Mouse (Mus musculus) midbrain, embryonic 15.5 days (tissue): ENCODE measurements around the gene Stradb. TPM values are rescaled to one million over a fixed set of nuclear protein-coding genes. Genes with fewer than 3 reads are reported as not detected.
A peak's percentile ranks its signal among the peaks of the same experiment; 100 is the strongest.

Source experiments
- ATAC-seq: fragments of 200-750 bp; cut with Nextera tagmentation; replicated peaks from 2 replicates; pipeline ENCODE4 v1.8.0; 2017; ENCODE audit warnings: moderate TSS enrichment
- H3K27ac ChIP-seq: fragments of 300-500 bp; sonication (generic); 2 replicates; pipeline ENCODE4 v1.5.1; 2015; ENCODE audit warnings: mild to moderate bottlenecking, inconsistent platforms
- H3K27me3 ChIP-seq: fragments of 300-500 bp; sonication (generic); replicated peaks from 2 replicates; pipeline ENCODE4 v1.6.1; 2015; ENCODE audit warnings: inconsistent platforms
- H3K36me3 ChIP-seq: fragments of 300-500 bp; sonication (generic); replicated peaks from 2 replicates; pipeline ENCODE4 v1.6.1; 2015; ENCODE audit warnings: inconsistent platforms
- H3K4me1 ChIP-seq: fragments of 300-500 bp; sonication (generic); 2 replicates; pipeline ENCODE4 v1.6.1; 2015; ENCODE audit warnings: inconsistent platforms
- H3K4me2 ChIP-seq: fragments of 300-500 bp; sonication (generic); 2 replicates; pipeline ENCODE4 v1.6.1; 2015; ENCODE audit warnings: inconsistent platforms, mild to moderate bottlenecking, moderate library complexity
- H3K4me3 ChIP-seq: fragments of 300-500 bp; sonication (generic); 2 replicates; pipeline ENCODE4 v1.5.1; 2015; ENCODE audit warnings: mild to moderate bottlenecking, inconsistent platforms
- H3K9ac ChIP-seq: fragments of 300-500 bp; sonication (generic); 2 replicates; pipeline ENCODE4 v1.6.1; 2015; ENCODE audit warnings: mild to moderate bottlenecking, inconsistent platforms
- H3K9me3 ChIP-seq: fragments of 300-500 bp; sonication (generic); 2 replicates; pipeline ENCODE4 v1.6.1; 2016; ENCODE audit warnings: inconsistent platforms
- WGBS: fragments of 180-500 bp; shearing (Covaris S2); methylation state at CpG from one replicate; pipeline ENCODE4 v1.1.7; 2015; ENCODE audit warnings: mixed read lengths; 5-methylcytosine and 5-hydroxymethylcytosine counted together
- polyA plus RNA-seq: library from polyadenylated mRNA; unstranded; fragments of >200 nt; fragmentation: Nextera tagmentation; extraction: Ambion mirVana; gene quantifications from 2 replicates; pipeline ENCODE4 v1.2.1, GENCODE M21; 2015

Gene Stradb
- polyA plus RNA-seq, 1 experiment from 2014 or later, result 117 TPM

DNA sequence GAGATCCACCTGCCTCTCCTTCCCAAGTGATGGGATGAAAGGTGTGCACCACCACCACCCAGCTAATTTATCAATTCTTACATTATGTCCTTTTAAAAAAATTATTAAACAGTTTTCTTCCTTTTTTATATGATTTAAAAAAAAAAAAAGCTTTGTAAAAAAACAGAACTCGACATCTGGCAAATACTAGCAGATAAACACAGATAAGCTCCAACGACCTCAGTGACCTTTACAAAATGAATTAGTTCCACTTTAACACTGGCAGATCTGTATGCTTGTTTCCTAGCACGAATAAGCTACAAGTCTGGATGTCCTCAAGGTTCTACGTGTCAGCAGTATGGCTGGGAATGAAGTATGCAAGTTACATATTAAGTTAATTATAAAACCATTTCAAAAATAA is 5.8 kb upstream of the Stradb start:
- Histone ChIP-seq H3K9me3 (no peaks in the 10 kb centered on the region), H3K4me3 (no peak overlapping the region), H3K4me2 (no peak overlapping the region), H3K4me1 (peaks cover 36% of the 10 kb centered on the region), H3K27me3 (no peaks in the 10 kb centered on the region), H3K9ac (no peak overlapping the region), H3K36me3 (no peaks in the 10 kb centered on the region), H3K27ac (no peak overlapping the region)
- WGBS, result 31% methylated on average over 4 of the region's 4 CpGs
- no peak for ATAC-seq

- no peak overlapping the region for H3K27ac ChIP-seq
- H3K9me3 ChIP-seq, result no peaks in the 10 kb centered on the region
- 67% methylated on average over 5 of the region's 5 CpGs for WGBS
- H3K27me3 ChIP-seq, result no peaks in the 10 kb centered on the region
- no peak overlapping the region for H3K4me3 ChIP-seq
- H3K4me2 ChIP-seq, result no peak overlapping the region
- H3K4me1 ChIP-seq, result peaks cover 47% of the 10 kb centered on the region
- no peak overlapping the region for H3K9ac ChIP-seq
- ATAC-seq, result no peak
- no peaks in the 10 kb centered on the region for H3K36me3 ChIP-seq
Observed at GRCm38 (mm10) chr1:58970054-58970453, 3.3 kb upstream of the Stradb start.

DNA sequence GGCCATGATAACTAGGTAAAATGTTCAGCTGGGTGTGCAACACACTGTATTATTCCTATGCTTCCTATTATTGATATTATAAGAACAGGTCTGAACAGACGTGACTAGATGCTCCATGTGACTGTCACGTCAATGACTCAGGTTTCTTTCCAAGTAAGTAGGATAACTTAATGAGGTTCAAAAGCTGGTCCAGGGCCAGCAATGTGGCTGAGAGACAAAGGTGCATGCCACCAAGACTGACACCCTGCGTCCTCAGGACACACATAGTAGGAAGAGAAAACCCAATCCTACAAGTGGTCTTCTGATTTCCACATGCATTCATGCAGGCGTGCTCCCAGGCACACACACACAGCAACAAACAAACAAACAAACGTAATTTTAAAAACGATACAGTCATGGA is 2.2 kb upstream of the Stradb start:
- Histone ChIP-seq H3K36me3 (no peaks in the 10 kb centered on the region), H3K4me1 (peaks cover 50% of the 10 kb centered on the region), H3K27me3 (no peaks in the 10 kb centered on the region), H3K4me3 (no peak overlapping the region), H3K4me2 (peak overlapping the region; percentile 57; the same call in 1 of the 2 replicates), H3K27ac (no peak overlapping the region), H3K9me3 (no peaks in the 10 kb centered on the region), H3K9ac (no peak overlapping the region)
- ATAC-seq, result no peak
- WGBS, result 88% methylated on average over 6 of the region's 6 CpGs

GRCm38 (mm10) chr1:58972851-58973365 is 414 bp upstream of the Stradb start:
- H3K4me3 ChIP-seq, result peak overlapping the region; percentile 98
- no peaks in the 10 kb centered on the region for H3K9me3 ChIP-seq
- peak; percentile 56; the same call in 1 of the 2 replicates for ATAC-seq
- H3K9ac ChIP-seq, result peak overlapping the region; percentile 96
- no peaks in the 10 kb centered on the region for H3K27me3 ChIP-seq
- peak overlapping the region; percentile 88 for H3K27ac ChIP-seq
- H3K36me3 ChIP-seq, result 0 out of 2 replicates have a peak, but pooled peaks cover 3% of the 10 kb centered on the region
- WGBS, result under 1% methylated on average over 28 of the region's 28 CpGs
- peak overlapping the region; percentile 57 for H3K4me2 ChIP-seq
- H3K4me1 ChIP-seq, result peaks cover 50% of the 10 kb centered on the region

DNA sequence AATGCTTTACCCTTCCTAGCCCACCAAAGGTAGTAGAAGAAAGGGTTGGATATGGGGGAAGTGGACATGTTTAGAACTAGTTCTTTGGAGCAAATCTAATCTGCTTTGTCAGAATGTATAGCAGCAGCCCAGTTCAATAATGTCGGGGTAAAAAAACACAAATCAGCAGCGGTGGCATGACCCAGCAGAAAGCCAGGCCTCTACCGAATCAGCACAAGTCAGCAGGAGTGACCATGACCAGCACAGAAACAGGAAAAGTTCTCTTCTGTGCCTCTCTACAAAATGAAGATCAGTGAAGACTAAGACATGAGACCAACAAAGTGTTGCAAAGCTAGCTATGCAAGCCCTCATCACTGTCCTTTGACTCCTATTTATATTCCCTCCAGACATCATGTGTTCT is 9.0 kb downstream of the Stradb start:
- no peaks in the 10 kb centered on the region for H3K27me3 ChIP-seq
- no peaks in the 10 kb centered on the region for H3K9me3 ChIP-seq
- H3K4me2 ChIP-seq, result no peak overlapping the region
- 86% methylated on average over 3 of the region's 3 CpGs for WGBS
- peaks cover 40% of the 10 kb centered on the region for H3K36me3 ChIP-seq
- H3K27ac ChIP-seq, result no peak overlapping the region
- H3K4me3 ChIP-seq, result no peak overlapping the region
- no peaks in the 10 kb centered on the region for H3K4me1 ChIP-seq
- no peak overlapping the region for H3K9ac ChIP-seq
- ATAC-seq, result no peak

- Histone ChIP-seq H3K27me3 (no peaks in the 10 kb centered on the region), H3K4me3 (no peak overlapping the region), H3K4me2 (no peak overlapping the region), H3K4me1 (no peaks in the 10 kb centered on the region), H3K36me3 (peaks cover 36% of the 10 kb centered on the region), H3K9me3 (no peaks in the 10 kb centered on the region), H3K27ac (no peak overlapping the region), H3K9ac (no peak overlapping the region)
- WGBS, result 88% methylated on average over 5 of the region's 5 CpGs
- ATAC-seq, result no peak
Observed at GRCm38 (mm10) chr1:58984586-58984985, 11.3 kb downstream of the Stradb start.

- H3K9me3 ChIP-seq, result no peaks in the 10 kb centered on the region
- 90% methylated on average over 7 of the region's 7 CpGs for WGBS
- no peak overlapping the region for H3K4me3 ChIP-seq
- H3K4me1 ChIP-seq, result no peaks in the 10 kb centered on the region
- H3K4me2 ChIP-seq, result no peak overlapping the region
- no peak overlapping the region for H3K9ac ChIP-seq
- no peak for ATAC-seq
- no peak overlapping the region for H3K27ac ChIP-seq
- peaks cover 35% of the 10 kb centered on the region; the same call in 1 of the 2 replicates for H3K36me3 ChIP-seq
- no peaks in the 10 kb centered on the region for H3K27me3 ChIP-seq
Observed at GRCm38 (mm10) chr1:58993144-58993543, 19.8 kb downstream of the Stradb start.

DNA sequence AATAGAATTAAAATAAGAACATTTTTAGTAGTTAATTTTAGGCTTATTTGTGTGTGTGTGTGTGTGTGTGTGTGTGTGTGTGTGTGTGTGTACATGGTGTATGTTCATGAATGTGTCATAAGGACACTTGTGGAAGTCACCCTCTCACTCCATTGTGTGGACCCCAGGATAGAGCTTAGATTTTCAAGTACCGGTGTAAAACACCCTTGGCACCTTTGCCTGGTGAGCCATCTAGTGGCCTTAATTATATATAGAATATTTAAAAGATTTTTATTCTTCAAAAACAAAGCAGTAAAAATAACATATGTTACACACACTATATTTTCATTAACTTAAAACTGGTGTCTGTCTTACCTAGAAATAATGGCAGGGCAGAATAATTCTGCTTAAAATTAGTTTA is 20.4 kb downstream of the Stradb start:
- Histone ChIP-seq H3K9ac (no peak overlapping the region), H3K27me3 (no peaks in the 10 kb centered on the region), H3K4me1 (no peaks in the 10 kb centered on the region), H3K4me2 (no peak overlapping the region), H3K27ac (no peak overlapping the region), H3K36me3 (peaks cover 35% of the 10 kb centered on the region; the same call in 1 of the 2 replicates), H3K9me3 (no peaks in the 10 kb centered on the region), H3K4me3 (no peak overlapping the region)
- WGBS, result 10% methylated on average over 1 of the region's 1 CpGs
- 0 out of 2 replicates have a peak, but pooled peaks have one; percentile 50 for ATAC-seq

GRCm38 (mm10) chr1:58995313-58995712 is 22.0 kb downstream of the Stradb start:
- H3K27me3 ChIP-seq, result no peaks in the 10 kb centered on the region
- no peak overlapping the region for H3K27ac ChIP-seq
- H3K4me2 ChIP-seq, result no peak overlapping the region
- peaks cover 32% of the 10 kb centered on the region; the same call in 1 of the 2 replicates for H3K36me3 ChIP-seq
- no peak overlapping the region for H3K9ac ChIP-seq
- 94% methylated on average over 5 of the region's 5 CpGs for WGBS
- no peak overlapping the region for H3K4me3 ChIP-seq
- no peaks in the 10 kb centered on the region for H3K9me3 ChIP-seq
- H3K4me1 ChIP-seq, result no peaks in the 10 kb centered on the region
- ATAC-seq, result no peak

DNA sequence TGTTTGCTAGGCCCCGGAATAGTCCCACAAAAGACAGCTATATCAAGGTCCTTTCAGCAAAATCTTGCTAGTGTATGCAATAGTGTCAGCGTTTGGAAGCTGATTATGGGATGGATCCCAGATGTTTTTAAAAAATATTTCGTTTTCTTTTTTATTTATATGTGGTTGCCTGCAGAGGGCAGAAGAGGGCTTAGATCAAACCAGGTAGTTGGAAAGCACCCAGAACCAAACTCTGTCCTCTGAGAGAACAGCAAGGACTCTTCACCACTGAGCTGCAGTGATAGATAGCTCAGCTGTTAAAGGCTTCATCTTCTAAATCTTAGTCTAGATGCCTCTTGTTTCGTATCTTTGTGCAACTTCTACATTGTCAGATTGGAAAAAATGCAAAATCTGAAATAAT is 35.9 kb downstream of the Stradb start:
- H3K27ac ChIP-seq, result no peak overlapping the region
- no peaks in the 10 kb centered on the region for H3K9me3 ChIP-seq
- WGBS, result 46% methylated on average over 4 of the region's 4 CpGs
- no peaks in the 10 kb centered on the region for H3K4me1 ChIP-seq
- ATAC-seq, result no peak
- H3K4me3 ChIP-seq, result no peak overlapping the region
- no peak overlapping the region for H3K9ac ChIP-seq
- no peak overlapping the region for H3K4me2 ChIP-seq
- H3K27me3 ChIP-seq, result no peaks in the 10 kb centered on the region
- H3K36me3 ChIP-seq, result no peaks in the 10 kb centered on the region

- Histone ChIP-seq H3K27me3 (no peaks in the 10 kb centered on the region), H3K36me3 (no peaks in the 10 kb centered on the region), H3K4me3 (no peak overlapping the region), H3K9ac (no peak overlapping the region), H3K4me2 (no peak overlapping the region), H3K4me1 (no peaks in the 10 kb centered on the region), H3K9me3 (no peaks in the 10 kb centered on the region), H3K27ac (no peak overlapping the region)
- 81% methylated on average over 3 of the region's 3 CpGs for WGBS
- ATAC-seq, result no peak
Observed at GRCm38 (mm10) chr1:59021556-59021955, 48.2 kb downstream of the Stradb start.

DNA sequence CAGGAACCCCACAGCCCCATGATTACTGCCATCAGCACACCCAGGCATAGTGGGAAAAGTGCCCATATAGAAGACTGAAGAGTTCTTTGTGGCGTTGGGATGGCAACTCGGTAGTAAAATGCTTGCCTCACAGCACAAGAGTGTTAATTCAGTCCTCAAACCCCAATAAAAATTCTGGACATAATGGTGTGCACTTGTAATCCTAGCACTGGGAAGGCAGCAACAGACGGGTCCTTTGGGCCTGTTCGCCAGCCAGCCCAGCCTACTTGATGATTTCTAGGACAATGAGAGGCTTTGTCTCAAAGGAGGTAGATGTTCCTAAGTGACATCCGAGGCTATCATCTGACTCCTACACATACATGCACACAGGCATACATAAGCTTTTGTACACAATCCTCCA is 64.4 kb downstream of the Stradb start:
- Histone ChIP-seq H3K27ac (no peak overlapping the region), H3K9ac (no peak overlapping the region), H3K4me3 (no peak overlapping the region), H3K36me3 (no peaks in the 10 kb centered on the region), H3K4me1 (no peaks in the 10 kb centered on the region), H3K9me3 (no peaks in the 10 kb centered on the region), H3K27me3 (no peaks in the 10 kb centered on the region), H3K4me2 (no peak overlapping the region)
- no peak for ATAC-seq
- 78% methylated on average over 5 of the region's 5 CpGs for whole genome bisulfite sequencing
